Mouse (Mus musculus): ENCODE data around the gene Zfp933. TPM values are rescaled to one million over a fixed set of nuclear protein-coding genes. Genes with fewer than 3 reads are reported as not detected.

Zfp933 gene
- polyA plus RNA-seq (2012; rRNA removed): 0.33 and 0.36 TPM in 2 replicates

DNA sequence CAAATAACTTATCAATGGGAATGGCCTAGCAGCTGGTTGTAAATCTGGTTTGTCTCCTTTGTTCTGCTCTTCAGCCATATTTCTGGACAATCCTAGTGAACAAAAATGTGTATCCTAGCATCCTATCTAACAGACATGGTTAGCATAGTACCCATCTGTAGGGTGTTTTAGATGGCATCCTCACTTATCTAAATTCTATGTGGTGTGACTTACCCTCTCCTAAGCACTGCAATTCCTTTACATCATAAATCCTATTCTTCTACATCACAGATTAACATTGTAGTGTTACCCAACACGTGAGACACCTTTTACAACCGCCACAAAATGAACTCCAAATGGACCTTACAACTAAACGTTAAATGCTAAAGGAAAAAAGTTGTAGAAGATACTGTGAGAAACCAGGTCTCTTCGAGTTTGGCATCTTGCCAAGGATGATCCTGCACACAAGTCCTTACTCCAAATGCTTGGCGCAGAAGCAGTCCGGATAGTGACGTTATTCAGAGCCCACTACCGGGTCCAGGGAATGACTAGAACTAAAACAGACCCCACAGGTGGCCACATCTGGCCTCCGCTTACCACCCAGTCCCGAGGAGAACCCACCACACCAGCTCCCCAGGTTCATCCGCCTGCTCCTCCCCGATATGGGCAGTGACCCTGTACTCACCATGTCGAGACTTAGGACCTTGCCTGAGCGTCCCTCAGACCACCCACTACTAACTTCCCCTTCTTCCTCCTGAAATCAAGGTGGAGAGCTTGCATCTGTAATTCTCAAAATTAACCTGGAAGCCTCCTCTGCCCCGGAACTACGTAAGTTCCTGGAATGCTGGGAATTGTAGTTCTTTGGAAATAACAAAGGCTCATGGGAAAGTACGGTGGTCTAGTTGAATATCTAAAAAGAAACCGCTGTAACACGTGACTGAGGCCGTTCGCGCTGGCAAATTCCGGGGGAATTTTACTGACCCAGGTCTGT is at the start of gene Zfp933:
Zfp933 (minus strand) TSS at position 753 of the 970 bp plus-strand sequence.

DNA sequence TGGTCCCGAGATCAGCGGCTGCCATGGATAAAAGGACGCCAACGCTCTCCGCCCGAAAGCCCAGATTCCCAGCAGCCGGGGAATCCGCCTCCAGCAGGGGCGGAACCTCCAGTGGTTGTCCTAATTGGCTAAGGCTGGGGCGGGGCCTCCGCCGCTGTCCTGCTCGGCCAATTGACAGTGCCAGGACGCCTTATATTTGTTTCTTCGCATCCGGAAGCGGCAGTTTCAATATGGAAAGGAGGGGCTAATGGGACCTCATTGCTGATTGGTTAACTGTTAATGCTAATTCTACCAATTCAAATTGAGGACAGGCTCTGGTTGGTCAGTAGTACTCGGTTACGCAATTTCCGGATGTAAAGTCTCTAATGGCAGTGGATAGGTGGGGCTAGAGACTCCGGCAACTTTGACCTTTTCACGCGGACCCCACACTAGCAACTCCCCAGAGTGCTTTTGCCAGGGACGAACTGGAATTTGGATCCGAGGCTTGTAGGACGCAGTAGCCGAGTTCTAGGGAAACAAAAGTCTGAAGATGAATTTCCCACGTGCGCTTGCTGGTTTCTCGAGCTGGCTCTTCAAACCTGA is 20.4 kb upstream of the Zfp933 start, which contains the start of the genes Miip and Fv1:
Miip (minus strand) TSS at position 367 of the 582 bp plus-strand sequence.
Fv1 (plus strand) TSS at position 530 of the 582 bp plus-strand sequence.

DNA sequence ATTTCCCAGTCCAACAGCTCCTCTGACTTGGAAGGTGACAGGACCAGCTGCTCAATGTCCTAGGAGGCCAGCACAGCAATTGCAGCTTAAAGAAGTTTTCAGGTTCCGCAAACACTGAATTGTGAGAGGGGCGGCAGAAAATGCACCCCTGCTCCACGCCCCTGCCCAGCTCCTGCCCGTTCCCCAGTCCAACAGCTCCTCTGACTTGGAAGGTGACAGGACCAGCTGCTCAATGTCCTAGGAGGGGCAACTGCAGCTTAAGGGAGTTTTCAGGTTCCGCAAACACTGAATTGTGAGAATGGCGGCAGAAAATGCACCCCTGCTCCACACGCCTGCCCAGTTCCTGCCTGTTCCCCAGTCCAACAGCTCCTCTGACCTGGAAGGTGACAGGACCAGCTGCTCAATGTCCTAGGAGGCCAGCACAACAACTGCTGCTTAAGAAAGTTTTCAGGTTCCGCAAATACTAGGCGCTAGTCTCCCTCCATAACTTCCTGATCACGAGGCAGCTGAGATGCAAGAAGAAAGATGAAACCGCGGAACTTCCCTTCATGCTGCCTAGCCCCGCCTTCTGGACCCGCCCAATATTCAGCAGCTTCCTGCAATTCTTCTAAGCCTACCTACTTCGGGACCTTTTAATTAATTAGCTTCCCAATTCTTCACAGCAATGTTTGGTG is 38.7 kb downstream of the Zfp933 start, which contains the start of gene Zfp984:
Zfp984 (minus strand) TSS at position 497 of the 674 bp plus-strand sequence.

Other genes starting within 250 kb of the Zfp933 start
- 0.09 TPM in 1 of 2 replicates, not detected in the other for gene Zfp979, start 205.9 kb downstream of the Zfp933 start, polyA plus RNA-seq (2012; rRNA removed)
- gene Zfp534, start 145.8 kb downstream of the Zfp933 start, polyA plus RNA-seq (2012; rRNA removed): not detected in 2 replicates
- gene Zfp984, start 38.6 kb downstream of the Zfp933 start, polyA plus RNA-seq (2012; rRNA removed): 0.16 and 0.18 TPM in 2 replicates
- 78.7 and 87.3 TPM in 2 replicates for gene Miip, start 20.4 kb upstream of the Zfp933 start, polyA plus RNA-seq (2012; rRNA removed)
- gene Fv1, start 20.6 kb upstream of the Zfp933 start, polyA plus RNA-seq (2012; rRNA removed): 0.87 and 1.2 TPM in 2 replicates
- 42.5 and 48.6 TPM in 2 replicates for gene Mfn2, start 56.3 kb upstream of the Zfp933 start, polyA plus RNA-seq (2012; rRNA removed)
- 58.8 and 82.3 TPM in 2 replicates for gene Plod1, start 88.4 kb upstream of the Zfp933 start, polyA plus RNA-seq (2012; rRNA removed)
- 135 and 150 TPM in 2 replicates for gene 2510039O18Rik, start 92.5 kb upstream of the Zfp933 start, polyA plus RNA-seq (2012; rRNA removed)
- gene Nppb, start 137.4 kb upstream of the Zfp933 start, polyA plus RNA-seq (2012; rRNA removed): not detected in 2 replicates
- gene Nppa, start 152.4 kb upstream of the Zfp933 start, polyA plus RNA-seq (2012; rRNA removed): 0.26 TPM in 1 of 2 replicates, not detected in the other
- 13.8 and 14.0 TPM in 2 replicates for gene Clcn6, start 190.5 kb upstream of the Zfp933 start, polyA plus RNA-seq (2012; rRNA removed)
- 48.6 and 54.9 TPM in 2 replicates for gene Mthfr, start 190.7 kb upstream of the Zfp933 start, polyA plus RNA-seq (2012; rRNA removed)
- gene Agtrap, start 239.7 kb upstream of the Zfp933 start, polyA plus RNA-seq (2012; rRNA removed): 54.8 and 69.8 TPM in 2 replicates